Mouse (Mus musculus) testis, postnatal 14 days (tissue): ENCODE results near the gene Pex19.

Source experiments
- DNase-seq: peaks from one replicate; pipeline ENCODE4 v3.0.0; 2021; ENCODE audit warnings: low spot score

Pex19 gene

DNA sequence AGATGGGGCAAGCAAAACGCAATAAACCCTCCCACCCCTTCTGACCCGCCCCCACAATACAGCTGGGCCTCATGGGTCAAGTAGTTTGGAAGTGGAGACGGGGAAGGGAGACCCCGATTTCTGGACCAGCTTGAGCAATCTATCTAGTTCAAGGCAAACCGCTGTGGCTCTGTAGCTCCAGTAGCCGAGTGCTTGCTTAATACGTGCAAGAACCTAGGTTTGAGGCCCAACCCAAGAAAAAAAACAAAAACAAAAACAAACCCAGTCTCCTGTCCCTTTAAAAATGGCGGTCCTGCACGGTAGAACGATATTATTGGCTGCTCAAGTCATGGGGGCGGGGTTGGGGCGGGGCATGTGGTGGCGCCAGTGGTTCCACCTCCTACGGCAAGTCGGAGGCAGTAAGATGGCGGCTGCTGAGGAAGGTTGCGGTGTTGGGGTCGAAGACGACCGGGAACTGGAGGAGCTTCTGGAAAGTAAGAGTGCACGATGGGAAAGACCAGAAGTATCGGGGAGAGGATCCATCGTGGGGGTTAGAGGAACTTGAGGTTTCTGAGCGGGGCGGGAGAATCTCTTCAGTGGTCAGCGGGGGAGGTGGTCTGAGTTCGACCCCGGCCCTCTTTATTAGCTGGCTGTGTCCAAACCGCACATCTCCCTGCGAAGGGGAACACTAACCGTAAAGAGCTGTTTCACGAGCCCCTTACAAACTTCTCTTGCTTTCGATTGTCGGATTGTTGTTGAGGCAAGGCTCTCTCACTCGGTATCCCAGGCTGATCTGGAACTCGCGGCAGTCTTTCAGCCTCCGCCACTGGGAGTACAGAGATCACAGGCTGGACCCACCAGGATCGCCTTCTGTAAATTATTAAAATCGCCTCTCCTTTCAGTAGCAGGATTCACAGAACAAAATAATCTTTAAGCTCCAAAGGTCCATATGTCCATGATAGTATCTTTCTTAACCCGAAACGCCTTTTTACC lies at the start of gene Pex19:
Pex19 (plus strand) TSS at position 380 of the 972 bp plus-strand sequence.
- peak; percentile 87 for DNase-seq

- DNase-seq, result no peak
Measured at GRCm38 (mm10) chr1:172077981-172078380, 48.6 kb upstream of the Pex19 start.

DNA sequence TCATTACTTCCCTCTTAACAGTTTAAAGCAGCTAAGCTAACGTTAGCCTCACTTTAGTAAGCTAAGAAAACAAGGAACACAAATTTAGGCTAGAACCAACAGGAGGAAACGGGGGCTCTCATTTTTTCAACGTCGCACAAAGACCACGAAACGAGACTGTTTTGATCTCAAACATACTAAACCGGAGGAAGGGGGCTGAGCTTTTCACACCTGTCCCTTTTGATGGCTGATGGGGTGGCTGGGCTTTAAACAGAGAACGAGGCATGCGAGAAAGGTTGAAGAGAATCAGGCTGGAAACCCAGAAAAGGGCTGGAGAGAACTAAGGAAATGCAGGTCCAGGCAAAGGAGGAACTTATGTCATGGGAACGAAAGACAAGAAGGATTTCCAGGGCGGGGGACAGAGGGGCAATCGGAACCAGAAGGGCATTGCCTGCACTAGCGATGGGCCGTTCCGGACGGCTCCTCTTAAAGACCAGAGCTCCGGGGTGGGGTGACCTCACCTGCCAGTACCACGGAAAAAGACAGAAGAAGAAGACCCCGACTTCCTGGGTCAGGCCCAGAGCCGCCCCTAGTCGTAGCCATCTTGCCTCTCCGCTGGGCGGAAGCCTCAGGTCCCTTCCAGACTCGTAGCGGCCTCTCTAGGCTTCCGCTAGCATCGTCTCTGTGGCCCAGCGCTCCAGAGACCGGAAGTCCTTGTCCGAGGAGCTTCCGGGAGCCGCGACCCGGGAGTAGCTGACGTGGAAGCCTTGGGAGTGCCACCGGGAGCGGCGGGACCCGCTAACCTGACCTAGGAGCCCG lies 44.3 kb upstream of the Pex19 start, which contains the start of the genes Copa and Ncstn:
Copa (plus strand) TSS at position 429 of the 798 bp plus-strand sequence.
Ncstn (minus strand) TSS at position 695 of the 798 bp plus-strand sequence.
- DNase-seq, result peak; percentile 93

GRCm38 (mm10) chr1:172082899-172083445 lies 43.6 kb upstream of the Pex19 start:
- no peak for DNase-seq

DNA sequence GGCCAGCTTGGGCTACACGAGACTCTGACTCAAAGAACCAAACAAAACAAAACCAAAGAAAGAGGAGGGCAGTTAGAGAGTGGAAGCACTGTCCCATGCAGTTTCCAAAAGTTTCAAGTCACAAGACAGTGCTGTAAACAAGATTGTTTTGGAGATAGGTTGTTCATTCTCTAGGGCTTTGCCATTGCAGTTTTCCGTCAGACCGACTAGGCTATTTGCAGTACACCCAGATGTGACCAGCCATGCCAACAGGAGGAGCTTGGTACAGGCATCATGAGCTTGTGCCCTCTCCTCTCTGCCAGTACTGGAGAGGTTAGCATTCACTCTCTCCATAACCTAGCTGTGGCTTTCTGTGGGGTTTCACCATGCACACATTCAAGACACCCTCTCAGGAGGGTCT lies 33.0 kb upstream of the Pex19 start:
- DNase-seq, result no peak

DNA sequence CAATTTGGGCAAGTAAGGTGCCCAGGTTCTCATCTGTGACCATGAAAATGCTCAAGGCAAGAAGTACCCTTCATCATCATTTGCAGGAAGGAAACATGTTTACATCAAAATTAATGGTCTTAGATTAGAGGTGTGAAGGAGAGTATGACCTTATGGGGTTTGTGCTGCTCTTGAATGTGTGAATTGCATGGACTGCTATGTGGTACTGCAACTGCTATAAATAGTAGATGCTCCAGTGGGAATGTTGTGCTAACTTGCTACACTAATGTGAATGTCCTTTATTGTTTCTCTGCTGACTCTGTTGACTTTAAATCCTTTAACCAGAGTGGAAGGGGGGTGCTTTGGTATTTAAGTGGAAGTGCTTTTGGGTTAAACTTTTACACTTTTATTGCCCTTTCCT lies 32.3 kb upstream of the Pex19 start:
- DNase-seq, result no peak

GRCm38 (mm10) chr1:172095202-172095601 lies 31.4 kb upstream of the Pex19 start:
- no peak for DNase-seq

DNA sequence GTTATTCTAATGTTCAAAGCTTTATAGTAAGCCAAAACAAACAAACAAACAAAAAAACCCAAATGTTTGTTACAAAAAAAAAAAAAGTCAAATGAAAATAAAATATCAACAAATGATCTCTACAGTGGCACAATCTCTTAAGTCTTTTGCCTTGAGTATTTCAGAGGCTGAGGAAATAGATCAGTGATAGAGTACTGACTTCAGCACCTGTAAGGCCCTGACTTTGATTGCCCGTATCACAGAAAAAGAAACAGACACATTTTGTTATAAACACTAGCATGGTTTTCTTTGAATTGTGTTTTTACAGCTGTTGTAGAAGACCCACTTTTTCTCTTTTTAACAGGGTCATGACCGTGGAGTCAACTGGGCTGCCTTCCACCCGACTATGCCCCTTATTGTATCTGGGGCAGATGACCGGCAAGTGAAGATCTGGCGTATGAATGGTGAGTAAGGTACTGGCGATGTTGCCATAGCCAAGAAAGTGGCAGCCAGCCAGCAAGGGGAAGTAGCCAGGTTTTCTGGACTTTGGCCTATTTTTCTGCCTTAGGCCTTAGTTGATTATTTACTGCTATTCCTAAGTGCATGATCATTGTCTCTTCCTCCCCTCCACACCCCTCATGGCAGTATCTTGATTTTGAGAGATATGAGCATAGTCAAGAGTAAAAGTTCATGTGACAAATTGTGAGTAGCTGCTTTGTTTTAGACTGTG lies 27.1 kb upstream of the Pex19 start:
- no peak for DNase-seq

DNA sequence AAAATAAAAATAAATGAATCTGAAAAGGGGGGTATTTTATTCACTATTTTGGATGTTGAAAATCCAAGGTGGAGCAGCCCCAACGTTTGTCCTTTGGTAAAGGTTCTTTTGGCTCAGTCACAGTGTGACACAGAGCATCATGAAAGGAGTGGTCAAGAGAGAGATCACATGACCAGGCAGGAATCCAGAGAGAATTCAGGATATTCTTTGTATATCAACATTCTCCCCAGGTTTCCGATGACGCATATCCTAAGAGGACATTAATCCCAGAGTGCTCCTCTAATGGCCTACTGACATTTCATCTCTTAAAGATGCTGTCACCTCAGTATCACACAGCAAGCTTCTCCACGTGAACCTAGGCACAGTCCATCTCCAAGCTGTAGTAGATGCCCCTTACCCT lies 22.9 kb upstream of the Pex19 start:
- no peak for DNase-seq

- no peak for DNase-seq
Measured at GRCm38 (mm10) chr1:172105101-172105500, 21.5 kb upstream of the Pex19 start.

- no peak for DNase-seq
Measured at GRCm38 (mm10) chr1:172107777-172108477, 18.6 kb upstream of the Pex19 start.

DNA sequence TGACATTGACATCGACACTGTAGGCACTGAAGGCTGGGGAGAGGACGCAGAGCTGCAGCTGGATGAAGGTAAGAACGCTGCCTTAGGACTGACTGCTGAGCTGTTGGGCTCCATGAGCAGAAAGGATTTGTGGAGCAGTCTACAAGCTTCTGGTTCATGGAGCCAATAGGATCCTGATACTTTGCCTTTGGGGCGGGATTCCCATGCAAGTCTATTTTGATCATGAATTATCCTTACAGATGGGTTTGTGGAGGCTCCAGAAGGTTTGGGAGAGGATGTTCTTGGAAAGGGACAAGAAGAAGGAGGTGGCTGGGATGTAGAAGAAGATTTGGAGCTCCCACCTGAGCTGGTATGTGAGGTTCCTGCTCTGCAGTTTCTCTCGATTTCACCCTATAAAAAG lies 9.6 kb upstream of the Pex19 start:
- no peak for DNase-seq

- DNase-seq, result no peak
Measured at GRCm38 (mm10) chr1:172119100-172119499, 7.5 kb upstream of the Pex19 start.

DNA sequence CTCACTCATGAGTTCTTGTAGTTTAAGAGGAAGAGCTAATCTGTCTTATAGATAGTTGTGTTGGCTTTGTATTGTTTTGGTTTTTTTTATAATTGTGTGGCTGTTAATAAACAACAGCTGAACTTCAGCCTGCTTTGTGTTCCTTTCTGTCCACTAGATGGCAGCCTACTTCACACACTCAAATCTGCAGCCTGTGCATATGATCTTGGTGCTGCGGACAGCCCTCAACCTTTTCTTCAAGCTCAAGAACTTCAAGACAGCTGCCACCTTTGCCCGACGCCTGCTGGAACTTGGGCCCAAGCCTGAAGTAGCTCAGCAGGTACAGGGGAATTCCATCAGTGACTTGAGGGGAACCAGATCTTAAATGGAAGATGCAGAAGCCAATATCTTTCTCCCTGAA lies 6.8 kb upstream of the Pex19 start:
- no peak for DNase-seq

DNA sequence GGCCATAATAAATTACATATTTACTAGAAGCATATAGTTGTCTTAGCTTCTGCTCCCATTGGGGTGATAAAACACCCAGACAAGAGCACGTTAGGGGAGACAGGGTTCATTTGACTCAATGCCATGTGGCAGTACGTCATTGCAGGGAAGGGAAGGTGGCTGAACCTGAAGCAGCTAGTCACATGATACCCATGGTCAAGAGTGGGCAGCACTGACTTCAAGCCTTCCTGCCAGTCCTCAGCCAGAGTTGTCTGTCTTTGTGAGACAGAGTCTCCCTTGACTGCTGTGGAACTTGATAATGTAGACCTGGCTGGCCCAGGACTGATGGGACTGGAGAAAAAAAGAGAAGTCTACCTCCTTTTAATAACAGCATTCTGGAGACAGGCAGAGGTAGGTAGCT lies 3.9 kb upstream of the Pex19 start:
- no peak for DNase-seq

DNA sequence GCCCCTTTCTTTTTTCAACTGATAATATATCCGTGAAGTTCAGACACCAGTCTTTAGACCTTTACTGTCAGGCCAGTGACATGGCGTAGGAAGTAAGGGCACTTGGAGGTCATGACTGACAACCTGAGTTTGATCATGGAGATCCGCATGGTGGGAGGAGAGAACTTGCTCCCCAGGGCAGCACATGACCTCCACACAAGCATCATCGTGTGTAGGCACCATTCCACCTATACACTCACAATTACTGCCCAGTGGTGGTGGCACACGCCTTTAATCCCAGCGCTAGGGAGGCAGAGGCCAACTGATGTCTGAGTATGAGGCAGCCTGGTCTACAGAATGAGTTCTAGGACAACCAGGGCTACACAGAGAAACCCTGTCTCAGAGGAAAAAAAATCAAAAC lies 2.0 kb upstream of the Pex19 start:
- no peak for DNase-seq

GRCm38 (mm10) chr1:172127487-172127886 lies 932 bp downstream of the Pex19 start:
- DNase-seq, result no peak

GRCm38 (mm10) chr1:172128563-172128962 lies 2.0 kb downstream of the Pex19 start:
- peak; percentile 51 for DNase-seq

DNA sequence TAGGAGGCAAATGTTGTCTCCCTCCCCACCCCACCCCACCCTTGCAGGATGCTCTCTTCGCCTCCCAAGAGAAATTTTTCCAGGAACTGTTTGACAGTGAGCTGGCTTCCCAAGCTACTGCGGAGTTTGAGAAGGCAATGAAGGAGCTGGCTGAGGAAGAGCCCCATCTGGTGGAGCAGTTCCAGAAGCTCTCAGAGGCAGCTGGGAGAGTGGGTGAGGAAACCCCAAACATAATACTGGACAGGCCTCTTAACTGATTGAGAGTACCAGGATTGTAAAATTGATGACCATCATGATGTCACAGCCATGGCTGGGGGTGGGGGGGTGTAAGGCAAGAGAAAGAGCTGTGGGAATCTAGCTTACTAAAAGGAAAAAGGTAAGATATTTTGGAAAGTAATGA lies 2.6 kb downstream of the Pex19 start:
- DNase-seq, result no peak

- no peak for DNase-seq
Measured at GRCm38 (mm10) chr1:172129780-172130179, 3.2 kb downstream of the Pex19 start.

- DNase-seq, result no peak
Measured at GRCm38 (mm10) chr1:172132319-172132718, 5.8 kb downstream of the Pex19 start.
